Comparison of ENCODE assay signal across 11 mouse cellular contexts in genomic region chr12:54385401-54385800, GRCm38 (mm10).
DNase-seq lines count a peak whose midpoint lies in the region; ATAC-seq and TF ChIP-seq lines count a peak whose summit lies in the region.
"Had no signal": no experiment of that assay in that cellular context is flagged by ENCODE, and none has a peak within 500 bp of the region (broad histone marks: within the 10 kb centered on the region; RNA-seq: fewer than 3 reads in every experiment).

No protein-coding gene starts in this region.

- no peak for TF ChIP-seq CTCF in midbrain, postnatal 0 days (IDR thresholded peaks at IDR 0.05)

- H3K27me3 ChIP-seq in embryonic facial prominence, embryonic 14.5 days (replicated peaks; ENCODE audit: control insufficient read depth, insufficient read depth, low read length): no peaks in the 10 kb centered on the region
- no peaks in the 10 kb centered on the region for H3K27me3 ChIP-seq in embryonic facial prominence, embryonic 10.5 days (replicated peaks; ENCODE audit: low read depth, poor library complexity, severe bottlenecking)
- H3K27me3 ChIP-seq in midbrain, postnatal 0 days (ENCODE audit: insufficient read depth, low read length): no peaks in the 10 kb centered on the region
- no peaks in the 10 kb centered on the region for H3K27me3 ChIP-seq in midbrain, embryonic 15.5 days (replicated peaks)
- no peaks in the 10 kb centered on the region for H3K27me3 ChIP-seq in neural tube, embryonic 15.5 days (replicated peaks)
- H3K27me3 ChIP-seq: Patski had no signal

- no peaks in the 10 kb centered on the region for H3K36me3 ChIP-seq in embryonic facial prominence, embryonic 14.5 days (ENCODE audit: control insufficient read depth, insufficient read depth, low read length)
- H3K36me3 ChIP-seq in embryonic facial prominence, embryonic 10.5 days (replicated peaks): no peaks in the 10 kb centered on the region
- H3K36me3 ChIP-seq in midbrain, postnatal 0 days (ENCODE audit: insufficient read depth, low read length): no peaks in the 10 kb centered on the region
- H3K36me3 ChIP-seq in midbrain, embryonic 15.5 days (replicated peaks): no peaks in the 10 kb centered on the region
- no peaks in the 10 kb centered on the region for H3K36me3 ChIP-seq in neural tube, embryonic 15.5 days

- no peaks in the 10 kb centered on the region for H3K9me3 ChIP-seq in embryonic facial prominence, embryonic 14.5 days (ENCODE audit: control insufficient read depth, low read length)
- H3K9me3 ChIP-seq in embryonic facial prominence, embryonic 10.5 days: no peaks in the 10 kb centered on the region
- no peaks in the 10 kb centered on the region for H3K9me3 ChIP-seq in midbrain, postnatal 0 days (ENCODE audit: low read length)
- no peaks in the 10 kb centered on the region for H3K9me3 ChIP-seq in midbrain, embryonic 15.5 days
- no peaks in the 10 kb centered on the region for H3K9me3 ChIP-seq in neural tube, embryonic 15.5 days (replicated peaks)

- 40% methylated on average over 4 of the region's 4 CpGs for WGBS in embryonic facial prominence, embryonic 14.5 days
- WGBS in embryonic facial prominence, embryonic 10.5 days: 77% methylated on average over 4 of the region's 4 CpGs
- WGBS in midbrain, postnatal 0 days: 63% methylated on average over 4 of the region's 4 CpGs
- WGBS in midbrain, embryonic 15.5 days: 61% methylated on average over 4 of the region's 4 CpGs
- WGBS in neural tube, embryonic 15.5 days: 30% methylated on average over 4 of the region's 4 CpGs

- no peaks in the 10 kb centered on the region for H3K4me1 ChIP-seq in embryonic facial prominence, embryonic 14.5 days (ENCODE audit: control insufficient read depth, insufficient read depth, low read length)
- H3K4me1 ChIP-seq in embryonic facial prominence, embryonic 10.5 days: no peaks in the 10 kb centered on the region
- no peaks in the 10 kb centered on the region for H3K4me1 ChIP-seq in midbrain, postnatal 0 days (ENCODE audit: insufficient read depth, low read length)
- no peaks in the 10 kb centered on the region for H3K4me1 ChIP-seq in midbrain, embryonic 15.5 days
- H3K4me1 ChIP-seq in neural tube, embryonic 15.5 days: no peaks in the 10 kb centered on the region

- ATAC-seq in embryonic facial prominence, embryonic 14.5 days (ENCODE audit: low read depth): peak; percentile 63; the same call in 1 of the 2 replicates
- ATAC-seq in midbrain, postnatal 0 days (ENCODE audit: low FRiP score): no peak
- ATAC-seq in midbrain, embryonic 15.5 days (replicated peaks): no peak
- no peak for ATAC-seq in neural tube, embryonic 15.5 days (ENCODE audit: low FRiP score)
- ATAC-seq: Patski had no signal

- no peak overlapping the region for H3K9ac ChIP-seq in embryonic facial prominence, embryonic 14.5 days (ENCODE audit: low read depth, low read length)
- no peak overlapping the region for H3K9ac ChIP-seq in midbrain, postnatal 0 days (replicated peaks; ENCODE audit: low read length, poor library complexity, severe bottlenecking)
- H3K9ac ChIP-seq in midbrain, embryonic 15.5 days: no peak overlapping the region
- H3K9ac ChIP-seq in neural tube, embryonic 15.5 days (replicated peaks): no peak overlapping the region

- H3K4me3 ChIP-seq in embryonic facial prominence, embryonic 14.5 days (ENCODE audit: low read depth, low read length): no peak overlapping the region
- H3K4me3 ChIP-seq in embryonic facial prominence, embryonic 10.5 days: no peak overlapping the region
- H3K4me3 ChIP-seq in midbrain, postnatal 0 days (ENCODE audit: low read depth, low read length): no peak overlapping the region
- no peak overlapping the region for H3K4me3 ChIP-seq in midbrain, embryonic 15.5 days
- H3K4me3 ChIP-seq in neural tube, embryonic 15.5 days (replicated peaks): no peak overlapping the region

- H3K4me2 ChIP-seq in embryonic facial prominence, embryonic 14.5 days (ENCODE audit: low read depth, low read length): no peak overlapping the region
- H3K4me2 ChIP-seq in midbrain, postnatal 0 days (ENCODE audit: low read depth, low read length, poor library complexity, severe bottlenecking): no peak overlapping the region
- no peak overlapping the region for H3K4me2 ChIP-seq in midbrain, embryonic 15.5 days
- no peak overlapping the region for H3K4me2 ChIP-seq in neural tube, embryonic 15.5 days

- peak; percentile 77 for DNase-seq in embryonic facial prominence, embryonic 14.5 days (ENCODE audit: low spot score)
- no peak for DNase-seq in embryonic facial prominence, embryonic 10.5 days (ENCODE audit: low spot score)
- peak; percentile 53 for DNase-seq in midbrain, postnatal 0 days (ENCODE audit: low spot score)
- DNase-seq in heart, postnatal 4 days: peak; percentile 82
- DNase-seq in yolk sac, embryonic 10.5 days (ENCODE audit: low spot score): no peak
- no peak for DNase-seq in frontal cortex, adult 2 months (ENCODE audit: extremely low spot score in 1 of 2, low spot score in 1 of 2)
- DNase-seq: kidney, postnatal 36 days had no signal

- H3K27ac ChIP-seq in embryonic facial prominence, embryonic 14.5 days (replicated peaks; ENCODE audit: low read depth, low read length): no peak overlapping the region
- no peak overlapping the region for H3K27ac ChIP-seq in embryonic facial prominence, embryonic 10.5 days (replicated peaks)
- no peak overlapping the region for H3K27ac ChIP-seq in midbrain, postnatal 0 days (ENCODE audit: low read depth, low read length)
- H3K27ac ChIP-seq in midbrain, embryonic 15.5 days: no peak overlapping the region
- H3K27ac ChIP-seq in neural tube, embryonic 15.5 days (replicated peaks): no peak overlapping the region
- H3K27ac ChIP-seq: macrophage had no signal

Comparison
In these comparisons a context has a peak if more than half of its experiments do, and no peak if none do; other contexts are left out.
1. DNase-seq: peak in embryonic facial prominence, embryonic 14.5 days (single experiment), midbrain, postnatal 0 days (single experiment) and heart, postnatal 4 days (single experiment); none in embryonic facial prominence, embryonic 10.5 days (single experiment), yolk sac, embryonic 10.5 days (single experiment) and frontal cortex, adult 2 months (0 of 2).